Mouse (Mus musculus): ENCODE measurements around the gene Ndufb3. TPM values are rescaled to one million over a fixed set of nuclear protein-coding genes. Genes with fewer than 3 reads are reported as not detected.
A peak's percentile ranks its signal among the peaks of the same experiment; 100 is the strongest.
"Not testable (repeated sequence)": the region's sequence is repeated elsewhere in the genome, so short reads cannot be mapped to it uniquely, and the experiment has no call there.

The Ndufb3 gene
- polyA plus RNA-seq, 1 experiment from 2014 or later: 128 TPM

GRCm38 (mm10) chr1:58585373-58586170 is 612 bp upstream of the Ndufb3 start:
- peak overlapping the region; percentile 89 for H3K9ac ChIP-seq

GRCm38 (mm10) chr1:58587491-58587890 is 1.3 kb downstream of the Ndufb3 start:
- peak overlapping the region; percentile 80 for H3K4me3 ChIP-seq
- WGBS (ENCODE audit: insufficient replicate concordance): 76% methylated on average over 1 of the region's 1 CpGs
- H3K36me3 ChIP-seq: peaks cover 8% of the 10 kb centered on the region
- H3K4me2 ChIP-seq: peak overlapping the region; percentile 85
- peaks cover 16% of the 10 kb centered on the region for H3K4me1 ChIP-seq
- no peak for ATAC-seq
- no peaks in the 10 kb centered on the region for H3K27me3 ChIP-seq (replicated peaks)
- H3K27ac ChIP-seq: no peak overlapping the region
- H3K9ac ChIP-seq: peak overlapping the region; percentile 89
- H3K9me3 ChIP-seq (replicated peaks): no peaks in the 10 kb centered on the region

More at GRCm38 (mm10) chr1:58585373-58586170, 612 bp upstream of the Ndufb3 start:
- WGBS (ENCODE audit: insufficient replicate concordance): 4% methylated on average over 35 of the region's 36 CpGs
- Histone ChIP-seq H3K4me2 (peak overlapping the region; percentile 85), H3K36me3 (no peaks in the 10 kb centered on the region), H3K27ac (peak overlapping the region; percentile 79), H3K4me3 (peak overlapping the region; percentile 80), H3K27me3 (replicated peaks) (no peaks in the 10 kb centered on the region), H3K9me3 (replicated peaks) (no peaks in the 10 kb centered on the region), H3K4me1 (peaks cover 16% of the 10 kb centered on the region)
- ATAC-seq: peak; percentile 70

- Histone ChIP-seq H3K27me3 (replicated peaks) (no peaks in the 10 kb centered on the region), H3K4me2 (no peak overlapping the region), H3K27ac (no peak overlapping the region), H3K4me1 (no peaks in the 10 kb centered on the region), H3K36me3 (no peaks in the 10 kb centered on the region), H3K4me3 (no peak overlapping the region), H3K9ac (no peak overlapping the region), H3K9me3 (replicated peaks) (no peaks in the 10 kb centered on the region)
- WGBS (ENCODE audit: insufficient replicate concordance): 61% methylated on average over 4 of the region's 4 CpGs
- ATAC-seq: no peak
Measured at GRCm38 (mm10) chr1:58602681-58603080, 16.5 kb downstream of the Ndufb3 start.

- no peak overlapping the region for H3K4me2 ChIP-seq
- no peak overlapping the region for H3K4me3 ChIP-seq
- no peaks in the 10 kb centered on the region for H3K9me3 ChIP-seq (replicated peaks)
- no peak for ATAC-seq
- 33% methylated on average over 4 of the region's 4 CpGs for WGBS (ENCODE audit: insufficient replicate concordance)
- H3K9ac ChIP-seq: no peak overlapping the region
- no peaks in the 10 kb centered on the region for H3K36me3 ChIP-seq
- no peak overlapping the region for H3K27ac ChIP-seq
- H3K4me1 ChIP-seq: no peaks in the 10 kb centered on the region
- H3K27me3 ChIP-seq (replicated peaks): no peaks in the 10 kb centered on the region
Measured at GRCm38 (mm10) chr1:58603738-58604137, 17.6 kb downstream of the Ndufb3 start.

GRCm38 (mm10) chr1:58609591-58609990 is 23.4 kb downstream of the Ndufb3 start:
- not testable (repeated sequence) for ATAC-seq, H3K4me2 ChIP-seq
- WGBS (ENCODE audit: insufficient replicate concordance): 83% methylated on average over 5 of the region's 5 CpGs

GRCm38 (mm10) chr1:58610166-58610565 is 24.0 kb downstream of the Ndufb3 start:
- no peak overlapping the region for H3K4me2 ChIP-seq
- no peak overlapping the region for H3K27ac ChIP-seq
- H3K4me3 ChIP-seq: no peak overlapping the region
- no peaks in the 10 kb centered on the region for H3K27me3 ChIP-seq (replicated peaks)
- no peaks in the 10 kb centered on the region for H3K9me3 ChIP-seq (replicated peaks)
- no peaks in the 10 kb centered on the region for H3K36me3 ChIP-seq
- ATAC-seq: no peak
- WGBS (ENCODE audit: insufficient replicate concordance): 80% methylated on average over 1 of the region's 1 CpGs
- no peaks in the 10 kb centered on the region for H3K4me1 ChIP-seq
- H3K9ac ChIP-seq: no peak overlapping the region

More at GRCm38 (mm10) chr1:58609591-58609990, 23.4 kb downstream of the Ndufb3 start:
- H3K36me3 ChIP-seq; H3K27ac ChIP-seq; H3K9me3 ChIP-seq (replicated peaks); H3K4me3 ChIP-seq; H3K27me3 ChIP-seq (replicated peaks); H3K9ac ChIP-seq; H3K4me1 ChIP-seq: not testable (repeated sequence)

GRCm38 (mm10) chr1:58610611-58611010 is 24.4 kb downstream of the Ndufb3 start:
- Histone ChIP-seq H3K4me3 (no peak overlapping the region), H3K4me2 (no peak overlapping the region), H3K9ac (no peak overlapping the region), H3K9me3 (replicated peaks) (no peaks in the 10 kb centered on the region), H3K27ac (no peak overlapping the region), H3K27me3 (replicated peaks) (no peaks in the 10 kb centered on the region), H3K4me1 (no peaks in the 10 kb centered on the region), H3K36me3 (no peaks in the 10 kb centered on the region)
- no peak for ATAC-seq
- 29% methylated on average over 1 of the region's 1 CpGs for whole genome bisulfite sequencing (ENCODE audit: insufficient replicate concordance)

GRCm38 (mm10) chr1:58613786-58614185 is 27.6 kb downstream of the Ndufb3 start:
- WGBS (ENCODE audit: insufficient replicate concordance): 64% methylated on average over 6 of the region's 6 CpGs
- no peak overlapping the region for H3K27ac ChIP-seq
- no peak overlapping the region for H3K4me3 ChIP-seq
- H3K27me3 ChIP-seq (replicated peaks): no peaks in the 10 kb centered on the region
- no peaks in the 10 kb centered on the region for H3K36me3 ChIP-seq
- no peak for ATAC-seq
- no peaks in the 10 kb centered on the region for H3K9me3 ChIP-seq (replicated peaks)
- no peaks in the 10 kb centered on the region for H3K4me1 ChIP-seq
- no peak overlapping the region for H3K9ac ChIP-seq
- H3K4me2 ChIP-seq: no peak overlapping the region

- Histone ChIP-seq H3K36me3 (no peaks in the 10 kb centered on the region), H3K4me3 (no peak overlapping the region), H3K4me2 (no peak overlapping the region), H3K27ac (no peak overlapping the region), H3K9ac (no peak overlapping the region), H3K4me1 (no peaks in the 10 kb centered on the region), H3K9me3 (replicated peaks) (no peaks in the 10 kb centered on the region), H3K27me3 (replicated peaks) (no peaks in the 10 kb centered on the region)
- ATAC-seq: no peak
- 54% methylated on average over 3 of the region's 3 CpGs for WGBS (ENCODE audit: insufficient replicate concordance)
Measured at GRCm38 (mm10) chr1:58614424-58614823, 28.2 kb downstream of the Ndufb3 start.

- no peak overlapping the region for H3K27ac ChIP-seq
- ATAC-seq: no peak
- H3K9ac ChIP-seq: no peak overlapping the region
- no peaks in the 10 kb centered on the region for H3K36me3 ChIP-seq
- H3K9me3 ChIP-seq (replicated peaks): no peaks in the 10 kb centered on the region
- no peak overlapping the region for H3K4me2 ChIP-seq
- no peaks in the 10 kb centered on the region for H3K27me3 ChIP-seq (replicated peaks)
- no peak overlapping the region for H3K4me3 ChIP-seq
- WGBS (ENCODE audit: insufficient replicate concordance): 61% methylated on average over 4 of the region's 4 CpGs
- H3K4me1 ChIP-seq: no peaks in the 10 kb centered on the region
Measured at GRCm38 (mm10) chr1:58615146-58615545, 29.0 kb downstream of the Ndufb3 start.

GRCm38 (mm10) chr1:58616176-58616575 is 30.0 kb downstream of the Ndufb3 start:
- Histone ChIP-seq H3K27me3 (replicated peaks) (no peaks in the 10 kb centered on the region), H3K4me1 (no peaks in the 10 kb centered on the region), H3K27ac (no peak overlapping the region), H3K36me3 (no peaks in the 10 kb centered on the region), H3K4me2 (no peak overlapping the region), H3K4me3 (no peak overlapping the region), H3K9me3 (replicated peaks) (no peaks in the 10 kb centered on the region), H3K9ac (no peak overlapping the region)
- whole genome bisulfite sequencing (ENCODE audit: insufficient replicate concordance): 43% methylated on average over 3 of the region's 3 CpGs
- no peak for ATAC-seq

GRCm38 (mm10) chr1:58617076-58617475 is 30.9 kb downstream of the Ndufb3 start:
- H3K4me2 ChIP-seq: no peak overlapping the region
- no peak overlapping the region for H3K9ac ChIP-seq
- H3K27me3 ChIP-seq (replicated peaks): no peaks in the 10 kb centered on the region
- 68% methylated on average over 5 of the region's 5 CpGs for WGBS (ENCODE audit: insufficient replicate concordance)
- no peak overlapping the region for H3K4me3 ChIP-seq
- no peaks in the 10 kb centered on the region for H3K9me3 ChIP-seq (replicated peaks)
- H3K36me3 ChIP-seq: no peaks in the 10 kb centered on the region
- ATAC-seq: no peak
- no peak overlapping the region for H3K27ac ChIP-seq
- no peaks in the 10 kb centered on the region for H3K4me1 ChIP-seq

All from liver, embryonic 12.5 days (tissue).